Mouse (Mus musculus): ENCODE measurements at regions not wholly inside any gene's neighbourhood (a gene's known extent, or its start where the extent isn't known, plus 50 kb on each side); places are given as distances from the start of the nearest gene placed in this dataset.

DNA sequence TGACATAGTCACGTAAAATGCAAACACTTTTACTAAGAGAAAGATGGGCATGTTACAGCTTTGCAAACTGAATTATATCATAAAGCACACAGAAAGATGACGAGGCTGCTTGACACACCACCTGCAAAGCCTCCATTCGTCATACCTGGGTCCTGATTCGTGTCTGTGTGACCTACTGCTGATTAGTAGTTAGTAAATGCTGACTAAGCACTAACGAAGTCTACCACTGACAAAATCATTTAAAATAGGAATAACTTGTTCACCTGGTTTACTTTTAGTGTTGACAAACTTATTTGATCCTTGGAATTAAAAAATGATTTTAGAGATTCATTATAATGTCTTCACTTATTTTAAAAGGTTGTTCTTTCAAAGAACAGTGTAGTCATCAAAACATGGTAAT lies 71.3 kb downstream of the 4933402N22Rik start:
- TF ChIP-seq CTCF (IDR thresholded peaks at IDR 0.05; ENCODE audit: control insufficient read depth, insufficient read depth, insufficient read length) (no peak), CEBPB (IDR thresholded peaks at IDR 0.05; ENCODE audit: low read depth) (no peak), USF1 (IDR thresholded peaks at IDR 0.05; ENCODE audit: low read depth) (no peak), MYOD1 (IDR thresholded peaks at IDR 0.05; ENCODE audit: control insufficient read depth, insufficient read length, low read depth) (no peak), MYOG (IDR thresholded peaks at IDR 0.05; ENCODE audit: control insufficient read depth, extremely low read depth, insufficient read length) (no peak), MAX (IDR thresholded peaks at IDR 0.05) (no peak)

All from C2C12 (cell line).